Mouse (Mus musculus) frontal cortex, adult 2 months (tissue): Measurements from ENCODE around the gene Ints4. TPM values are rescaled to one million over a fixed set of nuclear protein-coding genes. Genes with fewer than 3 reads are reported as not detected.
"Not testable (repeated sequence)": the region's sequence is repeated elsewhere in the genome, so short reads cannot be mapped to it uniquely, and the experiment has no call there.

ENCODE experiments used
- DNase-seq, 2 experiments: peaks; one replicate each; pipeline ENCODE4 v3.0.0; 2022; ENCODE audit warnings: low spot score in 1 of 2; ENCODE audit errors: extremely low spot score in 1 of 2
- polyA plus RNA-seq: library from polyadenylated mRNA; depleted of rRNA; stranded (reverse); fragments of >200 nt; gene quantifications from 2 replicates; pipeline ENCODE4 v1.2.3, GENCODE M21; 2012; rRNA removed

Gene Ints4
- 50.7 and 67.3 TPM in 2 replicates for polyA plus RNA-seq

GRCm38 (mm10) chr7:97480821-97481339 lies at the start of gene Ints4:
Gene Ints4, plus strand, starts transcription at chr7:97480956.
- DNase-seq, result peak; percentile 94 to 98

GRCm38 (mm10) chr7:97433517-97433916 lies 47.2 kb upstream of the Ints4 start:
- not testable (repeated sequence) for DNase-seq

DNA sequence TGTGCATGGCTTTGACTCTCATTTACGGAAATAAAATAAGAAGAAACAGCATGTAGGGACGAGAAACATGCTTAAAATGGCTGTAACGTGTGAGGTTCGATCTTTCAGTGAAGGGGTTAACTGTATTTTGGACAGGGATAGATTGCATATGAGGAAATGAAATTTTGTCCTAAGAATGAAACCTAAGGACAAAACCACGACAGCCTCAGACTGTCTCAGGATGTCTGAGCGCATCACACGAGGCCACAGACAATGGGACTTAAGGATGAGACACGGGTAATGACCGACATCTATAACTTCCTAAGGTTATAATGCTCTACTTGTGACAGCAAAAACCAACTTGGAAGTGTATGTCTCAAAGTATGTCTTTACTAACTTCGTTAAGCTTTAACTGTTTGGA lies 46.2 kb upstream of the Ints4 start:
- DNase-seq, result no peak

DNA sequence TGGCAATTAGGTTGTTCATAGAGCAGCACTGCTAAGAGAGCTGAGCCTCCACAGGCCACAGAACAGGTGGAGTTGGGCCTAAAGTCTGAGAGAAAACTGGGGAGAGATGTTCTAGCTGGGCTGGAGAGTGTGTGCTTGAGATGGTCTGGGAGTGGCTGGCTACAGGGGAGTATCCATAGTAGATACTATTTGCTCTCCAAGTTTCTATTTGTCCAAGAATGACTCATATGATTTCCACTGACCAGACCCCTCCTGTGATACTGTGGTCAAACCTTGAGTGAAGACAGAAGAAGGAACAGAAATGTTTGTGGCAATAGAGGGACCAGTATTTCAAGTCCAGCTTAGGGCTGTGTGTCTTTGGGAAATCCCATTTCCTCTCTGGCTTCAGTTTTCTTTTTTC lies 41.8 kb upstream of the Ints4 start:
- DNase-seq, result no peak

DNA sequence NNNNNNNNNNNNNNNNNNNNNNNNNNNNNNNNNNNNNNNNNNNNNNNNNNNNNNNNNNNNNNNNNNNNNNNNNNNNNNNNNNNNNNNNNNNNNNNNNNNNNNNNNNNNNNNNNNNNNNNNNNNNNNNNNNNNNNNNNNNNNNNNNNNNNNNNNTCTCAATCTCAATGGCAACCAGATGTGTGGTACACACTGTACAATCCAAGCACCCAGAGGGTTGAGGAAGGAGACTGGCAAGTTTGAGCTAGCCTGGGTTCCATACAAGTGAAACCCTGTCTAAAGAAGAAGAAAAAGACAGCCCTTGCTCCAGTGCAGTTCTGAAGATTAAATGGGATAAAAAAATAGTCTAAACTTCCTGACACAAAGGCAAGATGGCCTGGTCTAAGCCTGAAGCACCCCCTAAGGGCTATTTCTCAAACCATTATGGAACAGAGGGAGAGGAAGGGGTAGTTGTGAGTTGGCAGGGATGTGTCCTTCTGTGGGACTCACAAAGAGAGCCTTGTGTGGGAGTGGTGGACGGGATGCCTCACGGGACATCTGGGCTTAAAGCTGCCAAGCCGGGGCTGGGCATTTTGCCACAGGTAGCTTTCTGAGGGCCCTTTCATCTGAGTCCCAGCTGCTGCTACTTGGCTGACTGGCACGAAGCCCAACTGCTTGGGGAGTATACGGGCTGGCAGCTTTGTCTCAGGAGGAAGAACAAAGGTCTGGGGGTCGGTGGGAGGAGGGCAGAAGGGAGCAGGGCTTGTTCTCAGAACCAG lies 34.4 kb upstream of the Ints4 start:
- peak; percentile 90 to 94 for DNase-seq

DNA sequence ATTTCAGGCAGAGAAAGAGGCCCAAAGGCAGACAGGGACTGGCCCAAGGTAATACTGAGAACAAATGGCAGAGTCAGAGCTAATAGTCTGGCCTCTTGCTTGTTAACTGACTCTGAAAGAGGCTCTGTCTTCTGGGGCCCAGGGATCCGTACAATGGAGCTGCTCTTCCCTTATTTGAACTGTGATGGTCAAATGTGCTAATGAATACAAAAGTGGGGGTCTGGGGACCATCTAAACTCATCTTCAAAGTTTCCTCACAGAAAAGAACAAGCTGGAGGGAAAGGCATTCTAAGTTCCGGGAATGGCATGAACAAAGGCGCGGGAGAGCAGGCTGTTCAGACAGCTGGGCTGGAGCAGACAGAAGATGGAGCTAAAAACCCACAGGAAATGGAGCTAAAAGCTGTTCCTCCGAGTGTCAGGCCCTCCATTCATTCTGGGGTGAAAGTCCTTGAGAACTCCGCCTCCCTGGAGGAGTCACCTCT lies 33.7 kb upstream of the Ints4 start:
- peak in 1 of 2 experiments; percentile 46 for DNase-seq

GRCm38 (mm10) chr7:97451023-97451422 lies 29.7 kb upstream of the Ints4 start, which contains the start of gene Kctd14:
Gene Kctd14, plus strand, starts transcription at chr7:97451323.
- DNase-seq, result not testable (repeated sequence)

DNA sequence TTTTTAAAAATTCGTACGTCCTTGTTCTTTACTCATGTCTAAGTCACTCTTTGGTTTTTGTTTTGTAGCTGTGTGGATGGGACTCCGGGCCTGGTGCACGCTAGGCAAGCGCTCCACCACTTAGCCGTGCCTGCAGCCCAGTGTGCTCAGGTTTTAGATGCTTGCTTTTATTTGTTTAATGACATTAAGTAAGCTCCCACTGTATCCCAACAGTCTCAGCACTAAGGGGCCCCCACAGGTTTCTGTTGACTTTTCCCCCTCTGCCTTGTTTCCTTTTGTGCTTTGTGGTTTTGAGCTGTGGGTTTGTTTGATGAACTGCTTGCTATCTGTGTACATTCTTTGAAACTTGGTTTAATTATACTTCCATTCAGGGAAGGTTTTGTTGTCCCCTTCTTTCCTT lies 28.6 kb upstream of the Ints4 start:
- no peak for DNase-seq

DNA sequence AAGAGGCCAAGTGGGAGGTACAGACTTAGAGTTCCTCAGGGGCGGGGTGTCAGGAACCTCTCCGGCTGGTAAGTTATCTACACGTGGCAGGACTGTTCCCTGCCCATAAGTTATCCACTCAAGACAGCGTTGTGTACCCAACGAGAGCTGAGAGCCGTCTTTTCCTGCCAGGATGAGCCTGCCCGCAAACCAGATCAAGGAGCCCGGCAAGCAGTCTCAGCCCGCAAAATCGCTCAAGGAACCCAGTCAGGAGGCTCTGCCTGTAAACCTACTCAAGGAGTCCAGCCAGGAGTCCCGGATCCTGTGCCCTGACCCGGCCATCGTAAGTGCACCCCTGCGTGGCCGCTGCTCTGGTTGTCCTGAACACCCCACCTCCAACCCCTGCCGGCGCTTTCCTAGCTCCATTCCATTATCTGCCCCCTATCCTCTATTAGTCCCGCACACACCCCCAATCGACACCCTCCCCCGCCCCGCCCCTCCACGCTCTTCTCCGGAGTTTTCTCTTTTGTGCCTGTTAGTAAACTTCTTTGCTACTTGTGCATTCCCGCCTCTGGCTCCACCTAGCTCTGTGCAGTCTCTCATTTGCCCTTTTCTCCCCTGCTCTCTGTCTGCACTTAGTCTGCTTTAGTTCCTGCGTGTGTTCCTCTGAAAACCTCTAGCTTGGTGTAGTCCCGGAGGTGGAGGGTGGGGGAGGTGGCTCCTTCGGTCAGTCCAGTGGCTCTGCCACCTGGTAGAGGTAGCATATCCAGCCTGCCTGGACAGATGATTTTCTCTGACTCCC lies 27.4 kb upstream of the Ints4 start:
- DNase-seq, result no peak

- DNase-seq, result no peak
These were observed 26.0 kb upstream of the Ints4 start for GRCm38 (mm10) chr7:97454795-97455194.

DNA sequence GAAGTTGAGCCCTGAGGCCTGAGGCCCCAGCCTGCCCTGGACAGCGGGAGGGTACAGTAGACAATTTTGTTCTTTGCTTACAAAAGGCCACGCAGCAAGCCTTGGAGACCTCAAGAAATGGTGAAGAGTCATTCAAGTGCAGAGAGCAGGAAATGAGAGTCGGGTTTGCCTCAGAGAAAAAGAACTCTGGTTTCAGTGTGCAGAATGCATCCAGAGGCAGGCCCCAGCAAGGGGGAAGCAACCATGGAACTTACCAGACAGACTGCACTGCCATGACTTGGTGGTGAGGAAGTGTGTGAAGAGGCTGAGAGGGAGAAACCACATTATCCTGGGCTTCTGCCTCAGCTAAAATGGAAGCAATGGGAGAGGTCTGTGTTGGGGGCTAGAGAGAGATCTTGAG lies 25.2 kb upstream of the Ints4 start:
- no peak for DNase-seq

DNA sequence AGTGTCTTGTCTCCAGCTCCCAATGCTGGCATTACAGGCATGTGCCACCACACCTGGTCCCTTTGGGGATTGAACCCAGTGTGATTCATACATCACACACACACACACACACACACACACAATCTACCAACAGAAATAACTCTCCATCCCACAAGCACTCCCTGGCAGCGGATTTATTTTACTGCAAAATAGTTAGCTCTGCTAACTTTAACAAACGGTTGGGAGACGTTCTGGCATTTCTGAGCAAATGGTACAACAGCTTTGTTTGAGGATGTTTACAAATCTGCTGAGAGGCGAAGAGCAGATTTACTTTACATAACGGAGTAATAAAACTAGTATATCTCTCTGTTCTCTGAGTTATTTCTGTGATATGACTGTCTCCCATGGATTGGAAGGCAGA lies 7.8 kb upstream of the Ints4 start:
- peak; percentile 7 to 33 for DNase-seq

GRCm38 (mm10) chr7:97479349-97479748 lies 1.4 kb upstream of the Ints4 start:
- DNase-seq, result no peak

DNA sequence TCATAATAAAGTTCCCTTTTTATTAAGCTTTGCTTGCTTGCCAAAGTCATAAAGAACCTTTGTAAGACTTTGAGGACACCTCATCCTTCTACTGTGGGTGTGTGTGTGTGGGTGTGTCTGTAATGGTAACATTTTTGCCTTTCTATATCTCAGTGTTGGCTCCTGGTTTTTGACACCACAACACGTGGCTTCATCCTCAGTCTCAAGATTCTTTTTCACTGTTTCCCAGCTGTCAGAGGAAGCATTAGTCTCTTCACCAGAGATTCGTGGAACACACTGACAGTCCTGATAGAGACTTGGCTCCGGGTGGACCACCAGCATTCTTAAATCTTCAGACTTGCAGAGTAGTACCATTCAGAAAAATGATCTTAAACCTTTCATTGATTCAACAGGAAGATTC lies 466 bp upstream of the Ints4 start:
- DNase-seq, result no peak

- DNase-seq, result no peak
These were observed 2.6 kb downstream of the Ints4 start for GRCm38 (mm10) chr7:97483378-97483777.

- no peak for DNase-seq
These were observed 10.4 kb downstream of the Ints4 start for GRCm38 (mm10) chr7:97491157-97491556.

GRCm38 (mm10) chr7:97492420-97492819 lies 11.7 kb downstream of the Ints4 start:
- DNase-seq, result peak in 1 of 2 experiments; percentile 25

DNA sequence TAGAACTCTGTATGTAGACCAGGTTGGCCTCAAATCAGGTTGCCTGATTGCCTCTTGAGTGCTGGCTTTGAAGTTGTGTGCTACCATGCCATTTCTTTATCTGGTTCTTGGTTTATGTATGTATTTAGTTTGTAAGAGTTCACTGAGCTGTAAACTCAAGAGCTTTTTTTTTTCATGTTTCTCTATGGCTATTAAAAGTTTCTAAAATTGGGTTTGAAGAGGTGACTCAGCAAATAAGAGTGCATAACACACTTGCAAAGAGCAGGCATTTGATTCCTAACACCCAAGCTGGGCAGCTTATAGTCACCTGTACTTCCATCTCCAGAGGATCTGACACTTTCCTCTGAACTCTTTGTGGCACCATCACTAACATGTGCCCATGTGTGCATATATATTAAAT lies 14.3 kb downstream of the Ints4 start:
- DNase-seq, result no peak

DNA sequence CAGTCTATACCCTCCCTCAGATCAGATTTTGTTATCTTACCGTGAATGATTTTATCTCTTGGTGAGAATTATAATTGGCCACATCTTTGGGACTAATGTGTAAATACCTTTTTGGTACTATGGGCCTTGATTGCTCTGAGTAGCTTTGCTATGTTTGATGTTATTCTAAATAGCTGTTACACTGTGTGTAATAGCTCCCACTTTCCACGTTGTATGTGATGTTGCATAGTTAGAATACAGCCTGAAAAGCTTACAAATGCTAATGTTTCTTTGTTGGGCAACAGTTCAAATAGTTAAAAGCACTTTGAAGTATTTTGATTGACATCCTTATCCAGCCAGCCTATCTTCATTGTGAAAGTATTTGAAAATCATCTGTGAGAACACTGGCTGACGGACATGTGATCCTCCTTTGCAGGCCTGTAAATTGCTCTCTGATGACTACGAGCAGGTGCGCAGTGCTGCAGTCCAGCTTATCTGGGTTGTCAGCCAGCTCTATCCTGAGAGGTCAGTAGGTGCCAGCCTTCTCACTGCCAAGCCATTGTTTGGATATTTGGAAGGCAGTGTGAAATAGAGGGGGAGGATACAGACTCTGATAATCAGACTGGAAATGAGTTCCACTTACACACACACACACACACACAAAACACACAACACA lies 19.9 kb downstream of the Ints4 start:
- DNase-seq, result no peak

- DNase-seq, result no peak
These were observed 34.0 kb downstream of the Ints4 start for GRCm38 (mm10) chr7:97514786-97515185.

DNA sequence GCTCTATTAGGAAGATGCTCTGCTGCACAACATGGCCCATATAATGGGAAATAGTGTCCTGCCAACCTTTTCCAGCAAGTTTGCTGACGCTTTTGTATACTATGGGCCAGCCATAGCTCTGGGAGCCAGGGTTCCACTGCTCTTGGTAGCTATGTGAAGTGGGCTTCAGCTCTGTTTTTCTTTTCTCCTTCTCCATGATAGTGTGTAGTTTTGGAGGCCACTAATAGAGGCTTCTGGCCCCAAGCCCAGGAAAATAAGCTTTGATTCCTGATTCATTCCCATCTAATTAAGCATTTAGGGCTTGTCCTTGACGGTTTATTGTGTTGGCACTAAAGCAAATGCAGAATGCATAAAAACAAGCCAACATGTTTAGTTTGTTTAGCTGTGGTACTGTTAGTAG lies 39.2 kb downstream of the Ints4 start:
- DNase-seq, result peak in 1 of 2 experiments; percentile 11
